Mouse (Mus musculus) thymus, adult 2 months (tissue): ENCODE results near the gene Ddx39b. TPM values are rescaled to one million over a fixed set of nuclear protein-coding genes. Genes with fewer than 3 reads are reported as not detected.

Experiments used
- DNase-seq: peaks from one replicate; pipeline ENCODE4 v3.0.0; 2021
- H3K27ac ChIP-seq: fragments of 200-500 bp; 2 replicates; pipeline ENCODE4 v1.5.1; 2012; ENCODE audit warnings: low read length, control low read depth; ENCODE audit not compliant: control insufficient read depth, insufficient read depth
- H3K27me3 ChIP-seq: fragments of 200-500 bp; 2 replicates; pipeline ENCODE4 v1.6.1; 2012; ENCODE audit warnings: mild to moderate bottlenecking, low read length, moderate library complexity, mixed read lengths; ENCODE audit not compliant: control insufficient read depth, insufficient read depth
- H3K36me3 ChIP-seq: fragments of 200-500 bp; 2 replicates; pipeline ENCODE4 v1.6.1; 2012; ENCODE audit warnings: mild to moderate bottlenecking, low read length, moderate library complexity; ENCODE audit not compliant: control insufficient read depth, insufficient read depth
- H3K4me1 ChIP-seq: fragments of 200-500 bp; replicated peaks from 2 replicates; pipeline ENCODE4 v1.6.1; 2012; ENCODE audit warnings: low read length; ENCODE audit not compliant: control insufficient read depth, insufficient read depth
- H3K4me3 ChIP-seq: fragments of 200-500 bp; 2 replicates; pipeline ENCODE4 v1.5.1; 2012; ENCODE audit warnings: mild to moderate bottlenecking, low read length, control low read depth, moderate library complexity; ENCODE audit not compliant: control insufficient read depth, insufficient read depth
- CTCF ChIP-seq: fragments of 200-500 bp; IDR thresholded peaks from 2 replicates; pipeline ENCODE4 v1.5.1; 2012; ENCODE audit warnings: mild to moderate bottlenecking, control low read depth, low read length, moderate library complexity, borderline replicate concordance; ENCODE audit not compliant: control insufficient read depth, poor library complexity, insufficient read depth; ENCODE audit errors: extremely low read depth
- POLR2A ChIP-seq: fragments of 200-500 bp; IDR thresholded peaks from 2 replicates; pipeline ENCODE4 v1.6.1; 2012; ENCODE audit warnings: mild to moderate bottlenecking, low read length, control low read depth, moderate library complexity; ENCODE audit not compliant: control insufficient read depth, poor library complexity, insufficient read depth; ENCODE audit errors: extremely low read depth
- WGBS: fragments of 180-500 bp; shearing (Covaris S2); methylation state at CpG from one replicate; pipeline ENCODE4 v1.1.7; 2018; 5-methylcytosine and 5-hydroxymethylcytosine counted together
- polyA plus RNA-seq: library from polyadenylated mRNA; depleted of rRNA; stranded (reverse); fragments of >200 nt; gene quantifications from 2 replicates; pipeline ENCODE4 v1.2.3, GENCODE M21; 2012; rRNA removed

Ddx39b gene
- 778 and 831 TPM in 2 replicates for polyA plus RNA-seq

GRCm38 (mm10) chr17:35241305-35242014, at the start of gene Ddx39b:
Gene Ddx39b (plus strand): TSS chr17:35241746.
- Histone ChIP-seq H3K4me3 (peak within 1 kb of the TSS; percentile 70), H3K27me3 (no peaks in the 10 kb centered on the region), H3K27ac (peak within 1 kb of the TSS; percentile 90), H3K36me3 (peaks cover 34% of the 10 kb centered on the region), H3K4me1 (peaks cover 36% of the 10 kb centered on the region)
- under 1% methylated on average over 67 of the region's 69 CpGs for WGBS
- DNase-seq, result peak; percentile 94
- TF ChIP-seq POLR2A (peak; percentile 84), CTCF (peak; percentile 43; the same call in 1 of the 2 replicates)

GRCm38 (mm10) chr17:35192924-35193323, 48.6 kb upstream of the Ddx39b start:
- 62% methylated on average over 5 of the region's 5 CpGs for WGBS
- TF ChIP-seq CTCF (no peak), POLR2A (no peak)
- DNase-seq, result no peak
- peak overlapping the region; percentile 96 for H3K27ac ChIP-seq
- H3K4me3 ChIP-seq, result no peak overlapping the region
- H3K27me3 ChIP-seq, result no peaks in the 10 kb centered on the region
- H3K4me1 ChIP-seq, result peaks cover 53% of the 10 kb centered on the region
- no peaks in the 10 kb centered on the region for H3K36me3 ChIP-seq

DNA sequence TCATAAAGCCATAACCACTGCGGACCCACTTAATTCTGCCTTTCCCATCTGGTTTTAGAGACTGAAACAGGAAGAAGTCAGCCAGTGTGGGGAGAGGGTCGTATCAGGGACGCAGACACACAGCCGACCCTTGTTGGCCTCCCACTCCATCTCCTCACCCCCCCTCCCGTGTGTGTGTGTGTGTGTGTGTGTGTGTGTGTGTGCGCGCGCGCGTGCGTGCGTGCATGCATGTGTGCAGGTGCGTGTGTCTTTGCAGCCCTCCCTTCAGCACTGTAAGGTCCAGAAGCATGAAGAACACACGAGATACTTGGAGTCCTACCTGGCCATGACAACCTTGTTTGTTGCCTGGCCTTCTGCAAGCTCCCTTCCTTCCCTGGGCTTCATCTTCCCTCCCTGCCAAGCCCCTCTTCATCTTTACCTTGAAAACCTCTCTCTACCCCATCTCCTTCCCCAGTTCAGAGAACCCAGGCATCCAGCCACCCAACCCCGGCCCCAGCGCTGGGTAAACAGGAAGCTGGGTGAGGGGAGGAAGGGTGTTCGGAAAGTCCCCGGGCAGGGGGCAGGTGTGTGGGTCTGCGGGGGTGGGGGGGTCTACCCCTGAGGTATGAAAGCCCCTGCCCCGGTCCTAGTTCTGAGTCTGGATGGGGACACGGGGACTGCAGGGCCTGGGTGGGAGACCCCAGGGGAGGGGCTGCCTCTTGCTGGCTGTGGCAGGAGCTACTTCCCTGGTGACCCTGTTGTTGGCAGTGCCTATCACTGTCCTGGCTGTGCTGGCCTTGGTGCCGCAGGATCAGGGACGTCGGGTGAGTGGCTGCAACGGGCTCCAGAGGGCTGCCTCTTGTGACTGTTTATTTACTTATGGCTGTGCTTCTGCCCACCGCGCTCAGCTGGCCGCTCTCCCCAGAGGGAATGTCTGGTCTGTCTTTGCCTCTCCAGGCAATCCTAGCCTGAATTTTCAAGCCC, 47.4 kb upstream of the Ddx39b start, which contains the start of gene Ltb:
Gene Ltb, plus strand, starts transcription at position 559 of the 963 bp plus-strand sequence.
- Histone ChIP-seq H3K4me3 (peak within 1 kb of the TSS; percentile 67), H3K4me1 (peaks cover 50% of the 10 kb centered on the region), H3K27ac (peak within 1 kb of the TSS; percentile 96), H3K36me3 (no peaks in the 10 kb centered on the region), H3K27me3 (no peaks in the 10 kb centered on the region)
- TF ChIP-seq CTCF, result no peak
- TF ChIP-seq POLR2A, result peak; percentile 88
- 4% methylated on average over 28 of the region's 28 CpGs for WGBS
- DNase-seq, result peak; percentile 91

DNA sequence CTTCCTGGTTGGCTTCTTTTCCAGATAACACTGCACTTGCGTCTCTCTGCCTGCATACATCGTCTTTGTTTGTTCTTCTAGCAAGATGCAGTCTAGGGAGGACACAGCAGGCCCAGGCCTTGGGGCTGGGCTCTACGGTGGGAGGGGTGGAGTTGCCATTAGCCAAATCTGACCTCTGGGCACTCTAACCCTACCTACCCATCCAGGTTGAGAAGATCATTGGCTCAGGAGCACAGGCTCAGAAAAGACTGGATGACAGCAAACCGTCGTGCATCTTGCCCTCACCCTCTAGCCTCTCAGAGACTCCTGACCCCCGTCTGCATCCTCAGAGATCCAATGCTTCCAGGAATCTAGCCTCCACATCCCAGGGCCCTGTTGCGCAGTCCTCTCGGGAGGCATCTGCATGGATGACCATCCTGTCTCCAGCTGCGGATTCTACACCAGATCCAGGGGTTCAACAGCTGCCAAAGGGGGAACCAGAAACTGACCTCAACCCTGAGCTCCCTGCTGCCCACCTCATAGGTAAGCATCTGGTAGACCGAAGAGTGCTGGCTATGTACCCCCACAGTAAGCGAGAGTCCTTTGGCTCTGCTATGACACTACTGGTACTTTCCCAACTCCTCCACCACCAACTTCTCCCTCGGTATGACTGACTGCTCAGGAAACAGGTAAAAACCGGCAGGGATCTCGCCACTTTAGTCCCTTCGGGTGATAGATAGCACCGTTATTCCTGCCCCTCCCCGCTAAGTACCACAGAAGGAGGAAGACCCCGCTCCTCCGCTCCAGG, 46.5 kb upstream of the Ddx39b start:
- TF ChIP-seq POLR2A (no peak), CTCF (no peak)
- peak; percentile 53 for DNase-seq
- H3K4me3 ChIP-seq, result peak overlapping the region; percentile 67
- 25% methylated on average over 19 of the region's 19 CpGs for WGBS
- peaks cover 49% of the 10 kb centered on the region for H3K4me1 ChIP-seq
- no peaks in the 10 kb centered on the region for H3K27me3 ChIP-seq
- H3K36me3 ChIP-seq, result no peaks in the 10 kb centered on the region
- H3K27ac ChIP-seq, result peak overlapping the region; percentile 96

DNA sequence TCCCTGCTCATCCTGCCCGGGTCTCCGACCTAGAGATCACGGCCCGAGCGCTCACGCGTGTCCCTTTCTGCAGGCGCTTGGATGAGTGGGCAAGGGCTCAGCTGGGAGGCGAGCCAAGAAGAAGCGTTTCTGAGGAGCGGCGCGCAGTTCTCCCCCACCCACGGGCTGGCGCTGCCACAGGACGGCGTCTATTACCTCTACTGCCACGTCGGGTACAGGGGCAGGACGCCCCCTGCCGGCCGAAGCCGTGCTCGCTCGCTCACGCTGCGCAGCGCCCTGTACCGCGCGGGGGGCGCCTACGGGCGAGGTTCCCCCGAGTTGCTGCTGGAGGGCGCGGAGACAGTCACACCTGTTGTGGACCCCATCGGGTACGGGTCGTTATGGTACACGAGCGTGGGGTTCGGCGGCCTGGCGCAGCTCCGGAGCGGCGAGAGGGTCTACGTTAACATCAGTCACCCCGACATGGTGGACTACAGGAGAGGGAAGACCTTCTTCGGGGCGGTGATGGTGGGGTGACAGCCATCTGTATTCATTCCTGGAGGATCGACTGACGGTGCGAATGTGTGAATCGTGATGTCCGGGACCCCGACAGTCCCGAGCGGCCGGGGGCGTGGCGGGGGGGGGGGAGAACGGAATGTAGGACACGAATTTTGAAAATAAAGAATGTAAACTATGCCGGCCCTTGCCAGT, 45.8 kb upstream of the Ddx39b start:
- Histone ChIP-seq H3K27me3 (no peaks in the 10 kb centered on the region), H3K4me3 (peak overlapping the region; percentile 67), H3K4me1 (peaks cover 49% of the 10 kb centered on the region), H3K36me3 (no peaks in the 10 kb centered on the region), H3K27ac (peak overlapping the region; percentile 96)
- peak; percentile 97 for DNase-seq
- under 1% methylated on average over 66 of the region's 66 CpGs for WGBS
- peak; percentile 99 for TF ChIP-seq CTCF
- peak; percentile 92 for TF ChIP-seq POLR2A

GRCm38 (mm10) chr17:35196321-35196641, 45.3 kb upstream of the Ddx39b start:
- H3K27ac ChIP-seq, result peak overlapping the region; percentile 54
- DNase-seq, result no peak

More at GRCm38 (mm10) chr17:35196321-35196641, 45.3 kb upstream of the Ddx39b start:
- 11% methylated on average over 9 of the region's 9 CpGs for WGBS
- TF ChIP-seq POLR2A (no peak), CTCF (no peak)
- peak overlapping the region; percentile 67 for H3K4me3 ChIP-seq
- no peaks in the 10 kb centered on the region for H3K27me3 ChIP-seq
- H3K4me1 ChIP-seq, result peaks cover 53% of the 10 kb centered on the region
- no peaks in the 10 kb centered on the region for H3K36me3 ChIP-seq
